Mouse (Mus musculus): ENCODE data around the gene Sptssa. TPM values are rescaled to one million over a fixed set of nuclear protein-coding genes. Genes with fewer than 3 reads are reported as not detected.

Gene Sptssa
- total and polyA plus RNA-seq, 2 experiments = 70.2 to 98.6 TPM

DNA sequence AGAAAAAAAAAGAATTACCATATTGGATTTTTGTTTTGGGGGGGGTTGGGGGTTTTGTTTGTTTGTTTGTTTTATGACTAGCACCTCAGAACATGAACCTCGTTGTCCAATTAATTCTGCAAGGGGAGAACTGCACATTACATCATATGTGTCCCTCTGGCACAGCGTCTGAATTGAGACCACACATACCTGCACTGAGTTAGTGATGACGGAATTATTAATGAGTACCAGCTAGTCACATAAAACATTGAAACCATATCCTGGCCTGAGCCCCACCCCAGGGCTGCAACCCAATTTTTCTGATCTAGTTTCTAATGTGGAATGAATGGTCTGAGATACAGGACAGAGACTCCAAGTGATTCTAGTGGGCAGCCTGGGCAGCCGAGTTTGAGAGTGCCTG, 59.7 kb downstream of the Sptssa start:
- Histone ChIP-seq H3K4me1 (ENCODE audit: control insufficient read depth, insufficient read depth, low read length) (no peaks in the 10 kb centered on the region), H3K79me2 (ENCODE audit: control insufficient read depth, insufficient read depth, low read length) (no peaks in the 10 kb centered on the region), H3K9ac (ENCODE audit: low read depth, low read length) (no peak overlapping the region), H3K27ac (replicated peaks; ENCODE audit: insufficient read depth, low read depth, low read length) (no peak overlapping the region), H3K4me3 (ENCODE audit: insufficient read depth, low read depth, low read length) (no peak overlapping the region), H3K36me3 (ENCODE audit: control insufficient read depth, insufficient read depth, low read length) (no peaks in the 10 kb centered on the region), H3K27me3 (ENCODE audit: control insufficient read depth, insufficient read depth, low read length) (no peaks in the 10 kb centered on the region)
- WGBS = 91% methylated on average over 4 of the region's 4 CpGs
- TF ChIP-seq POLR2A (IDR thresholded peaks at IDR 0.05; ENCODE audit: extremely low read depth, insufficient read depth, low read length) (no peak), CTCF (IDR thresholded peaks at IDR 0.05; ENCODE audit: low read depth, low read length) (no peak)
- no peak for DNase-seq (ENCODE audit: extremely low read depth, low read depth, low spot score)

Other genes starting within 250 kb of the Sptssa start
- 12.4 and 17.1 TPM in 2 replicates for gene Eapp, start 39.3 kb upstream of the Sptssa start, total RNA-seq (2014; rRNA removed)
- gene Eapp, start 39.3 kb upstream of the Sptssa start, polyA plus RNA-seq (2012; rRNA removed) = 15.9 and 24.6 TPM in 2 replicates
- 21.7 and 22.4 TPM in 2 replicates for gene Snx6, start 139.1 kb upstream of the Sptssa start, total RNA-seq (2014; rRNA removed)
- 5.4 and 7.5 TPM in 2 replicates for gene Snx6, start 139.1 kb upstream of the Sptssa start, polyA plus RNA-seq (2012; rRNA removed)
- gene Cfl2, start 206.3 kb upstream of the Sptssa start, total RNA-seq (2014; rRNA removed) = 56.5 and 64.6 TPM in 2 replicates
- 10.8 and 14.6 TPM in 2 replicates for gene Cfl2, start 206.3 kb upstream of the Sptssa start, polyA plus RNA-seq (2012; rRNA removed)

All from liver, adult 2 months (tissue).